Mouse (Mus musculus) MEL (cell line): ENCODE results near the gene Pkhd1. TPM values are rescaled to one million over a fixed set of nuclear protein-coding genes. Genes with fewer than 3 reads are reported as not detected.

Experiments
- DNase-seq: peaks from one replicate; pipeline ENCODE4 v3.0.0; 2011; ENCODE audit warnings: low read depth, low spot score
- H3K27ac ChIP-seq: 2 replicates; pipeline ENCODE4 v1.5.1; 2012; ENCODE audit warnings: low read depth, mild to moderate bottlenecking, control low read depth, low read length, moderate library complexity; ENCODE audit not compliant: control insufficient read depth
- H3K27me3 ChIP-seq, 2 experiments: fragments of 150-350 bp in 1 of 2; sonication (generic) in 1 of 2; 2 replicates each; pipeline ENCODE4 v1.6.1; 2012; ENCODE audit warnings: low read length in 2 of 2, mild to moderate bottlenecking in 2 of 2, improper control_type of control experiment in 1 of 2, moderate library complexity in 1 of 2; ENCODE audit not compliant: insufficient read depth in 2 of 2, control insufficient read depth in 1 of 2
- H3K36me3 ChIP-seq, 2 experiments: 2 replicates each; pipeline ENCODE4 v1.6.1; 2012 to 2014; ENCODE audit warnings: low read length in 2 of 2, improper control_type of control experiment in 1 of 2, inconsistent platforms in 1 of 2, mild to moderate bottlenecking in 1 of 2; ENCODE audit not compliant: insufficient read depth in 2 of 2, control insufficient read depth in 1 of 2
- H3K4me1 ChIP-seq, 2 experiments: fragments of 150-350 bp in 1 of 2; sonication (generic) in 1 of 2; 2 replicates each; pipeline ENCODE4 v1.6.1; 2012; ENCODE audit warnings: low read length in 2 of 2, improper control_type of control experiment in 1 of 2, mild to moderate bottlenecking in 1 of 2; ENCODE audit not compliant: insufficient read depth in 2 of 2, control insufficient read depth in 1 of 2
- H3K4me3 ChIP-seq, 2 experiments: fragments of 150-350 bp in 1 of 2; sonication (generic) in 1 of 2; 2 replicates each; pipeline ENCODE4 v1.5.1; 2012; ENCODE audit warnings: low read depth in 2 of 2, low read length in 2 of 2, mild to moderate bottlenecking in 2 of 2, moderate library complexity in 2 of 2, control low read depth in 1 of 2, improper control_type of control experiment in 1 of 2; ENCODE audit not compliant: control insufficient read depth in 1 of 2, insufficient read depth in 1 of 2
- H3K79me2 ChIP-seq: 2 replicates; pipeline ENCODE4 v1.6.1; 2012; ENCODE audit warnings: mild to moderate bottlenecking, low read length, moderate library complexity; ENCODE audit not compliant: control insufficient read depth, poor library complexity, insufficient read depth
- H3K9ac ChIP-seq: 2 replicates; pipeline ENCODE4 v1.6.1; 2012; ENCODE audit warnings: low read depth, mild to moderate bottlenecking, control low read depth, low read length, moderate library complexity; ENCODE audit not compliant: control insufficient read depth, poor library complexity, severe bottlenecking
- H3K9me3 ChIP-seq: fragments of 150-350 bp; sonication (generic); replicated peaks from 2 replicates; pipeline ENCODE4 v1.6.1; 2012; ENCODE audit warnings: mild to moderate bottlenecking, low read length, improper control_type of control experiment, moderate library complexity; ENCODE audit not compliant: insufficient read depth
- CTCF ChIP-seq, 3 experiments: IDR thresholded peaks in 2 of 3; conservative IDR thresholded peaks in 1 of 3; 2 replicates each; pipeline ENCODE4 v1.5.1; 2011 to 2012; ENCODE audit warnings: low read length in 3 of 3, low read depth in 2 of 3, mild to moderate bottlenecking in 2 of 3, improper control_type of control experiment in 1 of 3, inconsistent platforms in 1 of 3, mixed read lengths in 1 of 3, moderate library complexity in 1 of 3; ENCODE audit not compliant: control insufficient read depth in 1 of 3, insufficient read depth in 1 of 3, poor library complexity in 1 of 3, severe bottlenecking in 1 of 3
- E2F4 ChIP-seq: IDR thresholded peaks from 2 replicates; pipeline ENCODE4 v1.6.1; 2011; ENCODE audit warnings: low read depth, low read length, improper control_type of control experiment, borderline replicate concordance
- GATA1 ChIP-seq: IDR thresholded peaks from 2 replicates; pipeline ENCODE4 v1.6.1; 2011; ENCODE audit warnings: low read depth, low read length, improper control_type of control experiment
- HCFC1 ChIP-seq: IDR thresholded peaks from 2 replicates; pipeline ENCODE4 v1.6.1; 2012; ENCODE audit warnings: low read depth, mild to moderate bottlenecking, inconsistent platforms, low read length, improper control_type of control experiment, moderate library complexity
- KAT2A ChIP-seq: conservative IDR thresholded peaks from 2 replicates; pipeline ENCODE4 v1.6.1; 2012; ENCODE audit warnings: low read depth, low read length, improper control_type of control experiment, inconsistent platforms
- MAFK ChIP-seq: IDR thresholded peaks from 2 replicates; pipeline ENCODE4 v1.6.1; 2011; ENCODE audit warnings: low read depth, mild to moderate bottlenecking, low read length, improper control_type of control experiment, borderline replicate concordance
- MAX ChIP-seq: IDR thresholded peaks from 2 replicates; pipeline ENCODE4 v1.6.1; 2011; ENCODE audit warnings: low read length, improper control_type of control experiment
- MEF2A ChIP-seq: IDR thresholded peaks from 2 replicates; pipeline ENCODE4 v1.6.1; 2014; ENCODE audit warnings: low read depth, mild to moderate bottlenecking, inconsistent platforms, low read length, improper control_type of control experiment; ENCODE audit not compliant: poor library complexity, insufficient replicate concordance, severe bottlenecking; ENCODE audit errors: extremely low read depth
- MYB ChIP-seq: IDR thresholded peaks from 2 replicates; pipeline ENCODE4 v1.6.1; 2011; ENCODE audit warnings: mild to moderate bottlenecking, low read depth, low read length, improper control_type of control experiment
- NELFE ChIP-seq: IDR thresholded peaks from 2 replicates; pipeline ENCODE4 v1.6.1; 2011; ENCODE audit warnings: low read depth, low read length, improper control_type of control experiment
- NRF1 ChIP-seq: IDR thresholded peaks from 2 replicates; pipeline ENCODE4 v1.6.1; 2014; ENCODE audit warnings: low read depth, mild to moderate bottlenecking, inconsistent platforms, low read length, improper control_type of control experiment, moderate library complexity; ENCODE audit not compliant: poor library complexity, insufficient read depth, severe bottlenecking
- POLR2AphosphoS2 ChIP-seq: IDR thresholded peaks from 2 replicates; pipeline ENCODE4 v1.6.1; 2011; ENCODE audit warnings: low read length, improper control_type of control experiment
- POLR2AphosphoS5 ChIP-seq: IDR thresholded peaks from 2 replicates; pipeline ENCODE4 v1.6.1; 2012; ENCODE audit warnings: low read depth, borderline replicate concordance, mild to moderate bottlenecking, inconsistent platforms, low read length, moderate library complexity, mixed read lengths
- RAD21 ChIP-seq: IDR thresholded peaks from 2 replicates; pipeline ENCODE4 v1.6.1; 2011; ENCODE audit warnings: mild to moderate bottlenecking, low read depth, low read length, improper control_type of control experiment
- TAL1 ChIP-seq: IDR thresholded peaks from 2 replicates; pipeline ENCODE4 v1.6.1; 2012; ENCODE audit warnings: mild to moderate bottlenecking, inconsistent platforms, low read length, moderate library complexity, mixed read lengths
- TBP ChIP-seq: IDR thresholded peaks from 2 replicates; pipeline ENCODE4 v1.8.0; 2011; ENCODE audit warnings: low read depth, low read length, improper control_type of control experiment
- UBTF ChIP-seq: IDR thresholded peaks from 2 replicates; pipeline ENCODE4 v1.6.1; 2012; ENCODE audit warnings: low read depth, mild to moderate bottlenecking, inconsistent platforms, low read length, improper control_type of control experiment, moderate library complexity, borderline replicate concordance; ENCODE audit not compliant: insufficient read depth
- USF1 ChIP-seq: IDR thresholded peaks from 2 replicates; pipeline ENCODE4 v1.6.1; 2014; ENCODE audit warnings: low read depth, mild to moderate bottlenecking, inconsistent platforms, low read length, improper control_type of control experiment, moderate library complexity
- USF2 ChIP-seq, 2 experiments: IDR thresholded peaks; 2 replicates each; pipeline ENCODE4 v1.6.1; 2011 to 2012; ENCODE audit warnings: improper control_type of control experiment in 2 of 2, low read length in 2 of 2, borderline replicate concordance in 1 of 2, inconsistent platforms in 1 of 2, low read depth in 1 of 2, mild to moderate bottlenecking in 1 of 2; ENCODE audit not compliant: insufficient read depth in 1 of 2
- ZNF384 ChIP-seq: IDR thresholded peaks from 2 replicates; pipeline ENCODE4 v1.6.1; 2012; ENCODE audit warnings: low read depth, mild to moderate bottlenecking, inconsistent platforms, low read length, improper control_type of control experiment
- polyA plus RNA-seq, 2 experiments: library from polyadenylated mRNA; stranded (reverse) in 1 of 2; unstranded in 1 of 2; fragments of >175 nt in 1 of 2; fragments of >200 nt in 1 of 2; gene quantifications; 2 replicates each; pipeline versions ENCODE4 v1.2.1 to v1.2.4; 2012; ENCODE audit warnings: low replicate concordance in 2 of 2, low read depth in 1 of 2; ENCODE audit not compliant: insufficient read length in 2 of 2, insufficient read depth in 1 of 2, missing spikeins in 1 of 2
- total RNA-seq: library from RNA; depleted of rRNA; stranded (reverse); fragments of 300-350 nt; gene quantifications from 2 replicates; pipeline ENCODE4 v1.2.3, GENCODE M21; 2012

Gene Pkhd1
- total and polyA plus RNA-seq, 3 experiments = not detected

DNA sequence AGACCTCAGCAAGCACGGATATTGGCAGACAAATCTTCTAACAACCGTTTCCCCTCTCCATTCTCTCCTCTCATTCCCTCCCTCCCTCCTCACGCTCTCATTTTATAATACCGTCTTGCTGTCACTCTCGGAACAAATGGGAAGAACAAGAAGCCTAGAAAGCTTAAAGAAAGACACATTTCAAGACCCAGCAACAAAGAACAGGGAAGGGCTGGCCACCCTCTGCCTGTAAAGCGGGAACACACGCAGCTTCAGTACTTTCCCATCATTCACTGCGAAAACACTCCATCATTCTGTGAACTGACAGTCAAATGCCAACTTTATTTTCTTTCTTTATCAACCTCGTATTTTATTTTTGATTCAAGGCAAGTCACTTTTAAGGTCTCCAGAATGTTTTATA lies 427.4 kb downstream of the Pkhd1 start:
- Histone ChIP-seq H3K4me3 (no peak overlapping the region), H3K36me3 (no peaks in the 10 kb centered on the region), H3K79me2 (no peaks in the 10 kb centered on the region), H3K4me1 (no peaks in the 10 kb centered on the region), H3K27me3 (no peaks in the 10 kb centered on the region), H3K27ac (no peak overlapping the region), H3K9ac (no peak overlapping the region), H3K9me3 (no peaks in the 10 kb centered on the region)
- TF ChIP-seq KAT2A (no peak), NELFE (no peak), ZNF384 (no peak), MYB (no peak), CTCF (IDR thresholded peaks at IDR 0.05 in 2 of 3, conservative IDR thresholded peaks at IDR 0.05 in 1 of 3; ENCODE audit: control insufficient read depth in 1 of 3, insufficient read depth in 1 of 3, low read depth in 2 of 3, low read length in 3 of 3, poor library complexity in 1 of 3, severe bottlenecking in 1 of 3) (no peak), MAFK (no peak), NRF1 (no peak), USF1 (no peak), MAX (no peak)
- no peak for DNase-seq

- Histone ChIP-seq H3K79me2 (no peaks in the 10 kb centered on the region), H3K27ac (no peak overlapping the region), H3K4me1 (no peaks in the 10 kb centered on the region), H3K36me3 (no peaks in the 10 kb centered on the region), H3K9me3 (no peaks in the 10 kb centered on the region), H3K27me3 (no peaks in the 10 kb centered on the region), H3K4me3 (no peak overlapping the region), H3K9ac (no peak overlapping the region)
- no peak for TF ChIP-seq TBP
- TF ChIP-seq POLR2AphosphoS2 = no peak
- TF ChIP-seq RAD21 = no peak
- TF ChIP-seq POLR2AphosphoS5 = no peak
- no peak for TF ChIP-seq E2F4
- TF ChIP-seq HCFC1 = no peak
- no peak for TF ChIP-seq GATA1
- no peak for TF ChIP-seq MEF2A
- TF ChIP-seq TAL1 = no peak
- no peak for TF ChIP-seq USF2 (IDR thresholded peaks at IDR 0.05; ENCODE audit: borderline replicate concordance in 1 of 2, insufficient read depth in 1 of 2, low read depth in 1 of 2, low read length in 2 of 2)
- no peak for TF ChIP-seq CTCF (IDR thresholded peaks at IDR 0.05 in 2 of 3, conservative IDR thresholded peaks at IDR 0.05 in 1 of 3; ENCODE audit: control insufficient read depth in 1 of 3, insufficient read depth in 1 of 3, low read depth in 2 of 3, low read length in 3 of 3, poor library complexity in 1 of 3, severe bottlenecking in 1 of 3)
- TF ChIP-seq NRF1 = no peak
- no peak for TF ChIP-seq UBTF
- DNase-seq = no peak
Observed at GRCm38 (mm10) chr1:20180157-20180556, 437.7 kb downstream of the Pkhd1 start.
